Mouse (Mus musculus) CH12.LX (cell line): ENCODE measurements around the gene Syt12. TPM values are rescaled to one million over a fixed set of nuclear protein-coding genes. Genes with fewer than 3 reads are reported as not detected.

ENCODE experiments used
- DNase-seq: peaks from one replicate; pipeline ENCODE4 v3.0.0-alpha.2; 2013; ENCODE audit errors: extremely low read depth
- H3K27ac ChIP-seq: 2 replicates; pipeline ENCODE4 v1.5.1; 2012; ENCODE audit warnings: low read depth, mild to moderate bottlenecking, control low read depth, moderate library complexity; ENCODE audit not compliant: insufficient read depth
- H3K27me3 ChIP-seq: replicated peaks from 2 replicates; pipeline ENCODE3; 2012; ENCODE audit warnings: inconsistent platforms
- H3K36me3 ChIP-seq, 2 experiments: replicated peaks in 1 of 2; 2 replicates each; pipeline versions ENCODE3 to v1.6.1; 2012; ENCODE audit warnings: inconsistent platforms in 1 of 2, low read length in 1 of 2, mild to moderate bottlenecking in 1 of 2, mixed read lengths in 1 of 2, moderate library complexity in 1 of 2; ENCODE audit not compliant: control insufficient read depth in 1 of 2, insufficient read depth in 1 of 2
- H3K4me1 ChIP-seq, 2 experiments: 2 replicates each; pipeline ENCODE4 v1.6.1; 2012; ENCODE audit warnings: inconsistent platforms in 1 of 2, moderate library complexity in 1 of 2; ENCODE audit not compliant: insufficient read depth in 2 of 2, control insufficient read depth in 1 of 2
- H3K4me2 ChIP-seq: 2 replicates; pipeline ENCODE4 v1.6.1; 2012; ENCODE audit warnings: low read depth, mild to moderate bottlenecking, control low read depth; ENCODE audit not compliant: poor library complexity, insufficient read depth, severe bottlenecking
- H3K4me3 ChIP-seq, 3 experiments: fragments of 150-350 bp in 1 of 3; sonication (generic) in 1 of 3; replicated peaks in 1 of 3; 2 replicates each; pipeline versions ENCODE3 to v1.5.1; 2011 to 2012; ENCODE audit warnings: low read depth in 2 of 3, low read length in 2 of 3, mild to moderate bottlenecking in 2 of 3, moderate library complexity in 2 of 3, control low read depth in 1 of 3, improper control_type of control experiment in 1 of 3, inconsistent platforms in 1 of 3, mixed read lengths in 1 of 3; ENCODE audit not compliant: poor library complexity in 1 of 3
- H3K79me2 ChIP-seq: replicated peaks from 2 replicates; pipeline ENCODE4 v1.6.1; 2012; ENCODE audit warnings: mild to moderate bottlenecking, moderate library complexity; ENCODE audit not compliant: control insufficient read depth, poor library complexity, insufficient read depth, severe bottlenecking; ENCODE audit errors: extremely low read depth
- H3K9ac ChIP-seq: 2 replicates; pipeline ENCODE4 v1.6.1; 2012; ENCODE audit warnings: low read depth, mild to moderate bottlenecking, control low read depth, moderate library complexity; ENCODE audit not compliant: insufficient read depth
- H3K9me3 ChIP-seq: replicated peaks from 2 replicates; pipeline ENCODE3; 2012; ENCODE audit warnings: low read length, inconsistent platforms, mixed read lengths
- BHLHE40 ChIP-seq: IDR thresholded peaks from 2 replicates; pipeline ENCODE4 v1.6.1; 2011; ENCODE audit warnings: mild to moderate bottlenecking, low read depth, low read length, improper control_type of control experiment
- CHD1 ChIP-seq: IDR thresholded peaks from 2 replicates; pipeline ENCODE4 v1.6.1; 2012; ENCODE audit warnings: low read depth, low read length, improper control_type of control experiment, inconsistent platforms
- CHD2 ChIP-seq: IDR thresholded peaks from 2 replicates; pipeline ENCODE4 v1.6.1; 2011; ENCODE audit warnings: low read length, improper control_type of control experiment
- E2F4 ChIP-seq: IDR thresholded peaks from 2 replicates; pipeline ENCODE4 v1.6.1; 2011; ENCODE audit warnings: low read depth, low read length, improper control_type of control experiment; ENCODE audit not compliant: insufficient replicate concordance
- ELF1 ChIP-seq: IDR thresholded peaks from 2 replicates; pipeline ENCODE4 v1.6.1; 2014; ENCODE audit warnings: low read depth, mild to moderate bottlenecking, inconsistent platforms, low read length, improper control_type of control experiment
- ETS1 ChIP-seq: conservative IDR thresholded peaks from 2 replicates; pipeline ENCODE4 v1.6.1; 2012; ENCODE audit warnings: low read depth, mild to moderate bottlenecking, inconsistent platforms, low read length, improper control_type of control experiment, moderate library complexity
- HCFC1 ChIP-seq: IDR thresholded peaks from 2 replicates; pipeline ENCODE4 v1.6.1; 2012; ENCODE audit warnings: low read depth, mild to moderate bottlenecking, inconsistent platforms, low read length, improper control_type of control experiment
- IRF4 ChIP-seq: IDR thresholded peaks from 2 replicates; pipeline ENCODE4 v1.6.1; 2014; ENCODE audit warnings: low read depth, mild to moderate bottlenecking, inconsistent platforms, low read length, improper control_type of control experiment
- JUN ChIP-seq: IDR thresholded peaks from 2 replicates; pipeline ENCODE4 v1.6.1; 2011; ENCODE audit warnings: low read depth, mild to moderate bottlenecking, low read length, improper control_type of control experiment, moderate library complexity; ENCODE audit not compliant: insufficient read depth
- JUND ChIP-seq: conservative IDR thresholded peaks from 2 replicates; pipeline ENCODE4 v1.6.1; 2011; ENCODE audit warnings: low read depth, low read length, improper control_type of control experiment
- MAFK ChIP-seq: IDR thresholded peaks from 2 replicates; pipeline ENCODE4 v1.6.1; 2011; ENCODE audit warnings: low read length, improper control_type of control experiment; ENCODE audit not compliant: insufficient replicate concordance
- MAX ChIP-seq: IDR thresholded peaks from 2 replicates; pipeline ENCODE4 v1.6.1; 2011; ENCODE audit warnings: low read length, improper control_type of control experiment
- MAZ ChIP-seq: IDR thresholded peaks from 2 replicates; pipeline ENCODE4 v1.6.1; 2012; ENCODE audit warnings: low read depth, mild to moderate bottlenecking, inconsistent platforms, low read length, improper control_type of control experiment, moderate library complexity
- MXI1 ChIP-seq: IDR thresholded peaks from 2 replicates; pipeline ENCODE4 v1.6.1; 2011; ENCODE audit warnings: mild to moderate bottlenecking, low read depth, low read length, improper control_type of control experiment
- MYC ChIP-seq: IDR thresholded peaks from 2 replicates; pipeline ENCODE4 v1.6.1; 2011; ENCODE audit warnings: low read depth, mild to moderate bottlenecking, improper control_type of control experiment, low read length
- NELFE ChIP-seq: IDR thresholded peaks from 2 replicates; pipeline ENCODE4 v1.6.1; 2011; ENCODE audit warnings: low read depth, low read length, improper control_type of control experiment
- NRF1 ChIP-seq: IDR thresholded peaks from 2 replicates; pipeline ENCODE4 v1.6.1; 2014; ENCODE audit warnings: low read depth, mild to moderate bottlenecking, inconsistent platforms, low read length, improper control_type of control experiment, moderate library complexity
- PAX5 ChIP-seq: IDR thresholded peaks from 2 replicates; pipeline ENCODE4 v1.6.1; 2012; ENCODE audit warnings: low read length, inconsistent platforms, mixed read lengths
- POLR2A ChIP-seq: IDR thresholded peaks from 2 replicates; pipeline ENCODE4 v1.6.1; 2011; ENCODE audit warnings: low read depth, mild to moderate bottlenecking, improper control_type of control experiment, low read length
- POLR2AphosphoS2 ChIP-seq: IDR thresholded peaks from 2 replicates; pipeline ENCODE4 v1.6.1; 2011; ENCODE audit warnings: low read depth, low read length, improper control_type of control experiment
- RAD21 ChIP-seq: IDR thresholded peaks from 2 replicates; pipeline ENCODE4 v1.6.1; 2011; ENCODE audit warnings: low read depth, mild to moderate bottlenecking, low read length, improper control_type of control experiment, moderate library complexity
- RCOR1 ChIP-seq: conservative IDR thresholded peaks from 2 replicates; pipeline ENCODE4 v1.6.1; 2012; ENCODE audit warnings: low read depth, mild to moderate bottlenecking, inconsistent platforms, low read length, improper control_type of control experiment
- SIN3A ChIP-seq: IDR thresholded peaks from 2 replicates; pipeline ENCODE4 v1.6.1; 2012; ENCODE audit warnings: low read length, improper control_type of control experiment, inconsistent platforms
- TBP ChIP-seq: conservative IDR thresholded peaks from 2 replicates; pipeline ENCODE4 v1.6.1; 2011; ENCODE audit warnings: low read depth, low read length, improper control_type of control experiment
- TCF12 ChIP-seq: IDR thresholded peaks from 2 replicates; pipeline ENCODE4 v1.6.1; 2014; ENCODE audit warnings: low read depth, mild to moderate bottlenecking, inconsistent platforms, low read length, improper control_type of control experiment
- UBTF ChIP-seq: IDR thresholded peaks from 2 replicates; pipeline ENCODE4 v1.6.1; 2012; ENCODE audit warnings: low read depth, mild to moderate bottlenecking, inconsistent platforms, low read length, improper control_type of control experiment, moderate library complexity
- USF1 ChIP-seq: IDR thresholded peaks from 2 replicates; pipeline ENCODE4 v1.6.1; 2014; ENCODE audit warnings: low read depth, mild to moderate bottlenecking, inconsistent platforms, low read length, improper control_type of control experiment
- USF2 ChIP-seq: conservative IDR thresholded peaks from 2 replicates; pipeline ENCODE4 v1.6.1; 2011; ENCODE audit warnings: low read depth, low read length, improper control_type of control experiment
- ZMIZ1 ChIP-seq: IDR thresholded peaks from 2 replicates; pipeline ENCODE4 v1.6.1; 2012; ENCODE audit warnings: low read depth, mild to moderate bottlenecking, inconsistent platforms, low read length, improper control_type of control experiment
- ZNF384 ChIP-seq: IDR thresholded peaks from 2 replicates; pipeline ENCODE4 v1.6.1; 2012; ENCODE audit warnings: low read depth, low read length, improper control_type of control experiment, inconsistent platforms
- dilution Hi-C: fragments of 300-500 bp; cut with MboI; formaldehyde crosslinking; loops from 2 replicates; pipeline ENCODE4 v1.14.3; 2020; ENCODE audit warnings: low sequenced_read_pairs; ENCODE audit not compliant: extremely low pct_unique_long_range_greater_than_20kb, extremely low pct_ligation_motif_present
- in situ Hi-C: fragments of 300-500 bp; cut with MboI; formaldehyde crosslinking; loops from 3 replicates; pipeline ENCODE4 v1.14.3; 2019; ENCODE audit warnings: low sequenced_read_pairs, low pct_ligation_motif_present, low pct_unique_long_range_greater_than_20kb, mixed read lengths
- polyA plus RNA-seq: library from polyadenylated mRNA; unstranded; fragments of >175 nt; gene quantifications from 2 replicates; pipeline ENCODE4 v1.2.1, GENCODE M21; 2012; ENCODE audit warnings: low read depth; ENCODE audit not compliant: insufficient read length
- total RNA-seq, 2 experiments: library from RNA; depleted of rRNA; stranded (reverse); fragments of 300-350 nt in 1 of 2; fragments of >200 nt in 1 of 2; gene quantifications; 2 replicates each; pipeline ENCODE4 v1.2.3; 2012 to 2014

The Syt12 gene
- total and polyA plus RNA-seq, 3 experiments: 0.17 to 0.50 TPM; not detected in 1

DNA sequence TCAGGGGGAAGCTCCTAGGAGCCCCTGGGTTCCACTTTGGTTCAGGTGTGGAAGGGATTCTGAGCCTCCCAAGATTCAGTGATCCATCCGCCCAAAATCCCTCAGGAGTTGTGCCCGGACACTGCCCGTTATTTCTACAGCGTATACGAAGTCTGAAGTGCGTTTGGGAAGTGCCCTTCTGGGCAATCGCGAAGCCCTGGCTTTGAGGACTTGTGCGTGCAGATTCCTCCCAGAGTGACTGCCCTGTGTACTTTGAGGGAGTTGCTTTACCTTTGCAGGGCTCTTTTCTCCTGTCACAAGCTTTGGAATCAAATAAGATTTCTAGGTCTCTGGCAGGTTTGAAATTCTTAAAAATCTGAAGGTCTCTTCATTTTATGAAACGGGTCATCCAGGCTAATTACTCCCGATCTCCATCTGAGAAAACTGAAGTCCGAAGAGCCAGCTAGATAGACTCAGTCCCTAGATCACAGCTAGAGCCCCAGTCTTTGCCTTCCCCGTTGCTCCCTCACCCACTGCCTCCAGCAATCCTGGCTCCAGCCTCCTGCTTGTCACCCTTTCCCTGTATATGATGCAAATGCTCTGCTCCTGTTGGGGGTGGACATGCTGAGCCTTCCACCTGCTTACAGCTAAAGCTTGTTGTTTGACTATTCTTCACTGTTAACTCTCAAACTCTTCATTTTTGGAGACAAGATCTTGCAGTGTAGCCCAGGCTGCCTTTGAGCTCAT, 34.0 kb upstream of the Syt12 start:
- no peak for DNase-seq
- Histone ChIP-seq H3K4me1 (peaks cover 0 to 39% of the 10 kb centered on the region in 2 experiments; a peak in 2 of 4 replicates), H3K9me3 (no peaks in the 10 kb centered on the region), H3K4me3 (peak overlapping the region; percentile 52 to 77 (median 76)), H3K36me3 (no peaks in the 10 kb centered on the region), H3K27me3 (no peaks in the 10 kb centered on the region), H3K27ac (no peak overlapping the region), H3K9ac (peak overlapping the region; percentile 9; the same call in 1 of the 2 replicates), H3K79me2 (no peaks in the 10 kb centered on the region), H3K4me2 (peak overlapping the region; percentile 82)
- in situ Hi-C loops: no loop called here
- dilution Hi-C loops: no loop called here
- TF ChIP-seq PAX5 (no peak), E2F4 (no peak), JUND (no peak), RCOR1 (no peak), RAD21 (no peak), SIN3A (no peak), POLR2A (no peak), TCF12 (no peak), MAFK (no peak), JUN (no peak), NELFE (no peak), MAZ (no peak), BHLHE40 (no peak), USF2 (no peak), CHD2 (no peak), CHD1 (no peak), TBP (no peak), IRF4 (no peak), ZNF384 (no peak)

DNA sequence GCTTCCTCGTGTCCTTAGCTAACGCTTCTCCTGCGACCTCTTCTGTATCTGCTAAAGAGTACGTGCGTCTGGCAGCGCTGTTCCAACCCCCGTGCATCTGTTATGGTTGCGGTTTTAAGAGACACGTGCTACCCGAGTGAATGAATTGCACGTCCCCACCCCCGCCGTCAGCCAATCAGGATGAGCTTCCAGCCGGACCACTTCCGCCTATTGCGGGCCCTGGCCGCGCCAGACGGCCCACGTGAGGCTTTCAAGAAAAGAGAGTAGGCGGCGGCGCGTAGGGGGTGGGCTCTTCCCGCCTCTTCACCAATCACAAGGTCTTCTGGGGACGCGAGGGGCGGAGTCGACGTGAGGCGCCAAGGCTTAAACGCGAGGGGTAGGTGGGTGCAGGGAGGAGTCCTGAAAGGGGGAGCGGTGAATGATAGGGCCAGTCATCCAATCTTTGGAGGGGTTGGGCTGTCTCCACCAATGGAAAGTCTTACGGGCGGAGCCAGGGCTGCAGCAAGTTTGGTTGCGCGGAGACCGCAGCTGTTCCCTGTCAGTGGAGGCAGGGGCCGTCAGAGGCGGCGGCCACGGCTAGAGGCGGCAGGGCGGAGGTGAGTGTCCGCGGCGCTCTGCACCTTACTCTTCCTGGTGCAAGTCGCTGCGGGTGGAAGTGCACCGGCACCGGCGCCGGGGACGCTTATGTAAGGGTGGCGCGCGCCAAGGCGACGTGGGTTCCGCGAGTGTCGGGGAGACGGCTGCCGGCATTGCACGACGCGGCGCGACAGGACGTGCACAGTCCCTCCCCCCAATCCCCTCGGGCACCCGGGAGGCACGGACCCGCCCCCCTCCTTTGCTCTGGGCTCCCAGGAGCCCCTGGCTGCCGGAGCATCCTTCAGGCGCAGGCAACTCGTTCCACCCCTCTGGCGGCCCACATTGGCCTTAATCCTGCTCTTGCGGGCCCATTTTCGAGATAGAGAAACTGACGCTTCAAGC, 33.0 kb upstream of the Syt12 start, which contains the start of gene Pcx:
Pcx (plus strand) TSS at position 487 of the 978 bp plus-strand sequence.
- no peaks in the 10 kb centered on the region for H3K9me3 ChIP-seq
- dilution Hi-C loops (no loop called here), in situ Hi-C loops (no loop called here)
- peak within 1 kb of the TSS; percentile 93 for H3K4me2 ChIP-seq
- peak within 1 kb of the TSS; percentile 42; the same call in 1 of the 2 replicates for H3K9ac ChIP-seq
- peak within 1 kb of the TSS; percentile 75 to 77 (median 76) for H3K4me3 ChIP-seq
- H3K27me3 ChIP-seq: peaks cover 1% of the 10 kb centered on the region
- H3K27ac ChIP-seq: no peak within 1 kb of the TSS
- no peaks in the 10 kb centered on the region for H3K79me2 ChIP-seq
- H3K4me1 ChIP-seq: peaks cover 0 to 29% of the 10 kb centered on the region in 2 experiments; a peak in 2 of 4 replicates
- H3K36me3 ChIP-seq: no peaks in the 10 kb centered on the region
- DNase-seq: peak; percentile 99
- TF ChIP-seq POLR2AphosphoS2 (no peak), CHD2 (peak; percentile 85; the same call in 1 of the 2 replicates), HCFC1 (peak; percentile 67), USF1 (peak; percentile 93), POLR2A (peak; percentile 76), MYC (no peak), ELF1 (peak; percentile 97), ETS1 (peak; percentile 38; the same call in 1 of the 2 replicates), USF2 (peak; percentile 88), UBTF (peak; percentile 57; the same call in 1 of the 2 replicates), NRF1 (peak; percentile 9; the same call in 1 of the 2 replicates), MAX (peak; percentile 98), ZMIZ1 (0 out of 2 replicates have a peak, but pooled peaks have one; percentile 71), MXI1 (peak; percentile 99), TCF12 (peak; percentile 78), RAD21 (no peak)
